17 mouse cellular contexts compared by ENCODE assay signal in genomic region chr19:14437226-14437625, GRCm38 (mm10).
"Had no signal": no experiment of that assay in that cellular context is flagged by ENCODE, and none has a peak within 500 bp of the region (broad histone marks: within the 10 kb centered on the region; RNA-seq: fewer than 3 reads in every experiment).

No protein-coding gene starts in this region.

- H3K9ac ChIP-seq: kidney, embryonic 15.5 days; liver, embryonic 13.5 days; midbrain, embryonic 12.5 days had no signal

- H3K27ac ChIP-seq: kidney, embryonic 15.5 days; left cerebral cortex, adult 2 months; liver, embryonic 13.5 days; stomach, postnatal 0 days had no signal

- H3K4me1 ChIP-seq: kidney, embryonic 15.5 days; liver, embryonic 13.5 days had no signal

- H3K4me2 ChIP-seq: kidney, embryonic 15.5 days; liver, embryonic 13.5 days; midbrain, embryonic 12.5 days had no signal

- H3K36me3 ChIP-seq: kidney, embryonic 15.5 days; liver, embryonic 13.5 days; midbrain, embryonic 12.5 days had no signal

- H3K9me3 ChIP-seq: kidney, embryonic 15.5 days; liver, embryonic 13.5 days; midbrain, embryonic 12.5 days had no signal

- H3K4me3 ChIP-seq: kidney, embryonic 15.5 days; left cerebral cortex, adult 2 months; liver, embryonic 13.5 days; midbrain, embryonic 12.5 days had no signal

- DNase-seq: kidney, adult 11 months; kidney, adult 8-10 months; kidney, postnatal 36 days; layer of hippocampus, postnatal 36 days; liver, embryonic 13.5 days; lung, adult 2 months; lung, postnatal 14 days; lung, postnatal 4 days; right cerebral cortex, adult 18-20 months; right cerebral cortex, postnatal 14 days; right cerebral cortex, postnatal 4 days; thymus, adult 2 months; thymus, postnatal 25 days had no signal

- H3K27me3 ChIP-seq: kidney, embryonic 15.5 days; liver, embryonic 13.5 days had no signal
